Mouse (Mus musculus): ENCODE data around the gene Abhd8. TPM values are rescaled to one million over a fixed set of nuclear protein-coding genes. Genes with fewer than 3 reads are reported as not detected.
A peak's percentile ranks its signal among the peaks of the same experiment; 100 is the strongest.

The Abhd8 gene
- total and polyA plus RNA-seq, 3 experiments: 6.0 to 33.2 (median 8.5) TPM

- TF ChIP-seq SIN3A (IDR thresholded peaks at IDR 0.05; ENCODE audit: low read length): no peak
- no peak for TF ChIP-seq PAX5 (IDR thresholded peaks at IDR 0.05; ENCODE audit: low read length)
Measured at GRCm38 (mm10) chr8:71484736-71485135, 21.3 kb upstream of the Abhd8 start (continued).

GRCm38 (mm10) chr8:71483932-71484331 is 20.5 kb upstream of the Abhd8 start:
- no peaks in the 10 kb centered on the region for H3K9me3 ChIP-seq (replicated peaks; ENCODE audit: low read length)
- dilution Hi-C loops (cut with MboI; ENCODE audit: extremely low pct_ligation_motif_present, extremely low pct_unique_long_range_greater_than_20kb, low sequenced_read_pairs) (no loop called here), in situ Hi-C loops (cut with MboI; ENCODE audit: low pct_ligation_motif_present, low pct_unique_long_range_greater_than_20kb, low sequenced_read_pairs) (no loop called here)
- 0 out of 2 replicates have a peak, but pooled peaks cover 1% of the 10 kb centered on the region for H3K79me2 ChIP-seq (replicated peaks; ENCODE audit: control insufficient read depth, extremely low read depth, insufficient read depth, poor library complexity, severe bottlenecking)
- no peak overlapping the region for H3K27ac ChIP-seq (ENCODE audit: insufficient read depth, low read depth)
- TF ChIP-seq IRF4 (IDR thresholded peaks at IDR 0.05; ENCODE audit: low read depth, low read length): no peak
- no peak for TF ChIP-seq UBTF (IDR thresholded peaks at IDR 0.05; ENCODE audit: low read depth, low read length)
- no peak for TF ChIP-seq MXI1 (IDR thresholded peaks at IDR 0.05; ENCODE audit: low read depth, low read length)
- no peak for TF ChIP-seq PAX5 (IDR thresholded peaks at IDR 0.05; ENCODE audit: low read length)
- TF ChIP-seq JUN (IDR thresholded peaks at IDR 0.05; ENCODE audit: insufficient read depth, low read depth, low read length): no peak
- TF ChIP-seq ETS1 (conservative IDR thresholded peaks at IDR 0.05; ENCODE audit: low read depth, low read length): no peak
- no peak for TF ChIP-seq RCOR1 (conservative IDR thresholded peaks at IDR 0.05; ENCODE audit: low read depth, low read length)
- TF ChIP-seq RAD21 (IDR thresholded peaks at IDR 0.05; ENCODE audit: low read depth, low read length): no peak
- TF ChIP-seq CTCF (conservative IDR thresholded peaks at IDR 0.05 in 1 of 2, IDR thresholded peaks at IDR 0.05 in 1 of 2; ENCODE audit: low read depth in 2 of 2, low read length in 2 of 2): no peak
- TF ChIP-seq ZNF384 (IDR thresholded peaks at IDR 0.05; ENCODE audit: low read depth, low read length): no peak
- H3K4me1 ChIP-seq (ENCODE audit: control insufficient read depth in 1 of 2, insufficient read depth in 2 of 2): peaks cover 13 to 22% of the 10 kb centered on the region in 2 experiments
- H3K27me3 ChIP-seq (replicated peaks): no peaks in the 10 kb centered on the region
- peaks cover 0 to 14% of the 10 kb centered on the region in 2 experiments for H3K36me3 ChIP-seq (replicated peaks in 1 of 2; ENCODE audit: control insufficient read depth in 1 of 2, insufficient read depth in 1 of 2, low read length in 1 of 2)
- no peak overlapping the region for H3K4me3 ChIP-seq (replicated peaks in 1 of 3; ENCODE audit: low read depth in 2 of 3, low read length in 2 of 3, poor library complexity in 1 of 3)
- H3K9ac ChIP-seq (ENCODE audit: insufficient read depth, low read depth): no peak overlapping the region
- DNase-seq (ENCODE audit: extremely low read depth): peak; percentile 57
- no peak overlapping the region for H3K4me2 ChIP-seq (ENCODE audit: insufficient read depth, low read depth, poor library complexity, severe bottlenecking)

GRCm38 (mm10) chr8:71478943-71479342 is 15.5 kb upstream of the Abhd8 start:
- in situ Hi-C loops (cut with MboI; ENCODE audit: low pct_ligation_motif_present, low pct_unique_long_range_greater_than_20kb, low sequenced_read_pairs): no loop called here
- Histone ChIP-seq H3K79me2 (replicated peaks; ENCODE audit: control insufficient read depth, extremely low read depth, insufficient read depth, poor library complexity, severe bottlenecking) (no peaks in the 10 kb centered on the region), H3K4me2 (ENCODE audit: insufficient read depth, low read depth, poor library complexity, severe bottlenecking) (no peak overlapping the region), H3K36me3 (replicated peaks in 1 of 2; ENCODE audit: control insufficient read depth in 1 of 2, insufficient read depth in 1 of 2, low read length in 1 of 2) (peaks cover 17 to 34% of the 10 kb centered on the region in 2 experiments), H3K27ac (ENCODE audit: insufficient read depth, low read depth) (no peak overlapping the region), H3K9me3 (replicated peaks; ENCODE audit: low read length) (no peaks in the 10 kb centered on the region), H3K9ac (ENCODE audit: insufficient read depth, low read depth) (no peak overlapping the region), H3K4me1 (ENCODE audit: control insufficient read depth in 1 of 2, insufficient read depth in 2 of 2) (peaks cover 8% of the 10 kb centered on the region in 2 experiments), H3K4me3 (replicated peaks in 1 of 3; ENCODE audit: low read depth in 2 of 3, low read length in 2 of 3, poor library complexity in 1 of 3) (no peak overlapping the region), H3K27me3 (replicated peaks) (no peaks in the 10 kb centered on the region)
- DNase-seq (ENCODE audit: extremely low read depth): no peak
- dilution Hi-C loops (cut with MboI; ENCODE audit: extremely low pct_ligation_motif_present, extremely low pct_unique_long_range_greater_than_20kb, low sequenced_read_pairs): no loop called here
- TF ChIP-seq EP300 (IDR thresholded peaks at IDR 0.05; ENCODE audit: low read length): no peak
- no peak for TF ChIP-seq USF1 (IDR thresholded peaks at IDR 0.05; ENCODE audit: low read depth, low read length)
- no peak for TF ChIP-seq ZMIZ1 (IDR thresholded peaks at IDR 0.05; ENCODE audit: low read depth, low read length)
- no peak for TF ChIP-seq JUN (IDR thresholded peaks at IDR 0.05; ENCODE audit: insufficient read depth, low read depth, low read length)
- no peak for TF ChIP-seq MAFK (IDR thresholded peaks at IDR 0.05; ENCODE audit: insufficient replicate concordance, low read length)
- TF ChIP-seq MAX (IDR thresholded peaks at IDR 0.05; ENCODE audit: low read length): no peak
- no peak for TF ChIP-seq CTCF (conservative IDR thresholded peaks at IDR 0.05 in 1 of 2, IDR thresholded peaks at IDR 0.05 in 1 of 2; ENCODE audit: low read depth in 2 of 2, low read length in 2 of 2)
- no peak for TF ChIP-seq JUND (conservative IDR thresholded peaks at IDR 0.05; ENCODE audit: low read depth, low read length)
- TF ChIP-seq KAT2A (IDR thresholded peaks at IDR 0.05; ENCODE audit: insufficient replicate concordance, low read length): no peak
- no peak for TF ChIP-seq NRF1 (IDR thresholded peaks at IDR 0.05; ENCODE audit: low read depth, low read length)
- TF ChIP-seq ZKSCAN1 (IDR thresholded peaks at IDR 0.05; ENCODE audit: borderline replicate concordance, low read depth, low read length): no peak
- no peak for TF ChIP-seq TBP (conservative IDR thresholded peaks at IDR 0.05; ENCODE audit: low read depth, low read length)
- no peak for TF ChIP-seq ZNF384 (IDR thresholded peaks at IDR 0.05; ENCODE audit: low read depth, low read length)
- no peak for TF ChIP-seq ELF1 (IDR thresholded peaks at IDR 0.05; ENCODE audit: low read depth, low read length)
- TF ChIP-seq RCOR1 (conservative IDR thresholded peaks at IDR 0.05; ENCODE audit: low read depth, low read length): no peak
- TF ChIP-seq MEF2A (IDR thresholded peaks at IDR 0.05; ENCODE audit: borderline replicate concordance, low read depth, low read length): no peak
- TF ChIP-seq MYC (IDR thresholded peaks at IDR 0.05; ENCODE audit: low read depth, low read length): no peak
- no peak for TF ChIP-seq UBTF (IDR thresholded peaks at IDR 0.05; ENCODE audit: low read depth, low read length)

Measured in CH12.LX (cell line).